Mouse (Mus musculus) heart, adult 11 months (tissue): ENCODE data around the gene Ubxn6.
A peak's percentile ranks its signal among the peaks of the same experiment; 100 is the strongest.

Experiments used
- DNase-seq: peaks from one replicate; pipeline ENCODE4 v3.0.0; 2022

Gene Ubxn6

GRCm38 (mm10) chr17:56051369-56051768, 23.5 kb downstream of the Ubxn6 start:
- DNase-seq, result no peak

- peak; percentile 91 for DNase-seq
These were observed 34.0 kb downstream of the Ubxn6 start for GRCm38 (mm10) chr17:56040857-56041163.

DNA sequence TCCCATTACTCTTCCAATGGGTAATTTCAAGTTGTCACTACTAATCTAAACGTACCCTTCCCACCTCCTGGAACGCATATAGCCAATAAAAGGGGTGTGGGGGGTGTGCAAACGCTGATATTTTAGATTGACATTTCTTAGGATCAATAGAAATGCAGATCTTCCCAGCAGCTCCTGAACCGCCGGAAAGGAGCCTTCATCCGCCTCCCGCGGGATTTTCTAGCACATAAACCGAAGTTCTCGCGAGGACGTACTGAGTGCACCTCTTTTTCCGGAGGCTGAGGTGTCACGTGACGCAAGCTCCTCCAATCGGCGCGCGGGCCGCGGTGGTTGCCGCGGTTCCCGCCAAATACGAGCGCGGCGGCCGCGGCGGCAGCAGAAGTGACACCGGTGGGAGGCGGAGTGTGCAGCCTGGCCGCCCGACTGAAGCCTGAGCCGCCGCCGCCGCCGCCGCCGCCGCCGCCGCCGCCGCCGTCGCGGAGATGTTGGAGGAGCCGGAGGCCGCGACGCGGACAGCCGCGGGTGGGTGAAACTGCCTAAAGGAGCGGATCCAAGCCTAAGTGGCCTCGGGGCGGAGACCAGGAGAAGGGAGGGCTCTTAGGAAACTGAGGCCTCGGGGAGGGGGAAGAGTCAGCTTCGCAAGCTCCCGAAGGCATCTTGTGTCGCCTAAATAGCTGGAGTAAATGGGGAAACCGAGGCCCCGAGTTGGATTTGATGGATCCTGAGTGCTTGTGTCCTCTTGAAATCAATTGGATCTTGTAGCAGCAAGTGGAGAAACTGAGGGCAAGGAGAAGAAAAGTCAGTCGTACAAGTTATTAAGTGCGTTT, 34.6 kb downstream of the Ubxn6 start, which contains the start of gene Chaf1a:
Gene Chaf1a (plus strand): TSS at position 410 of the 827 bp plus-strand sequence.
- DNase-seq, result peak; percentile 100

DNA sequence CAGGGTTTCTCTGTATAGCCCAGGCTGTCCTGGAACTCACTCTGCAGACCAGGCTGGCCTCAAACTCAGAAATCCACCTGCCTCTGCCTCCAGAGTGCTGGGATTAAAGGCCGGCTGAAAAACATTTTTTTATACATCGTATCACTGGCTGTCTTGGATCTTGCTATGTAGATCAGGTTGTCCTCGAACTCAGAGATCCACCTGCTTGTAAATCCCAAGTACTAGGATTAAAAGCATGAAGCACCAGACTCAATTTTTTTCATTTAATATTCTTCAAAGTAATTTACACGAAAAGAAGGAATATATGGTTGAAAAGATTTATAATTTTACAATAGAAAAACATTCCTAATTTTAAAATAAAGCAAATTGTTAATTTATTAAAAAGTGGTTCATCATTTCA, 35.5 kb downstream of the Ubxn6 start:
- no peak for DNase-seq

GRCm38 (mm10) chr17:56038583-56039261, 36.1 kb downstream of the Ubxn6 start:
- peak; percentile 88 for DNase-seq

GRCm38 (mm10) chr17:56036901-56037287, 37.9 kb downstream of the Ubxn6 start:
- peak; percentile 96 for DNase-seq

GRCm38 (mm10) chr17:56036176-56036900, 38.5 kb downstream of the Ubxn6 start, which contains the start of gene Sh3gl1:
Gene Sh3gl1, minus strand, starts transcription at chr17:56036635.
- peak; percentile 100 for DNase-seq

GRCm38 (mm10) chr17:56035216-56035615, 39.6 kb downstream of the Ubxn6 start:
- DNase-seq, result peak; percentile 88

DNA sequence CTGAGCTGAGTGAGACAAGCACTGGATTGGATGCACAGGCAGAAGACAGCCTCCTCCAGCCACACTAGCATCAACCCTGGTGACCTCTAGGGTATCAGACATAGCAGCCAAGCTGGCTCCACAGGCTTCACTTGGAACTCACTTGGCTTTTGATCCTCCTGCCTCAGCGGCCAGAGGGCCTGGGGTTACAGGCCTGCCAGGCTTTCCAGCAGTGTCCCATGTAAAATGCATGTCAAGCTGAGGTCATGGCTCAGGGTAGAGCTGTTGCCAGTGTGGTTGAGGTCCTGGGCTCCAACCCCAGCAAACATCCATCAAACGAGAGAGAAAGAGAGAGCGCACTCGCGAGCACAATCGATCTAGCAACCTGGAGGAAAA, 40.1 kb downstream of the Ubxn6 start:
- DNase-seq, result peak; percentile 92

GRCm38 (mm10) chr17:56034040-56034725, 40.6 kb downstream of the Ubxn6 start:
- peak; percentile 96 for DNase-seq

- DNase-seq, result peak; percentile 90
These were observed 42.0 kb downstream of the Ubxn6 start for GRCm38 (mm10) chr17:56032831-56033230.

GRCm38 (mm10) chr17:56032127-56032733, 42.6 kb downstream of the Ubxn6 start:
- DNase-seq, result peak; percentile 93

- DNase-seq, result peak; percentile 92
These were observed 43.4 kb downstream of the Ubxn6 start for GRCm38 (mm10) chr17:56031431-56031830.

- peak; percentile 98 for DNase-seq
These were observed 43.9 kb downstream of the Ubxn6 start for GRCm38 (mm10) chr17:56030919-56031318.

DNA sequence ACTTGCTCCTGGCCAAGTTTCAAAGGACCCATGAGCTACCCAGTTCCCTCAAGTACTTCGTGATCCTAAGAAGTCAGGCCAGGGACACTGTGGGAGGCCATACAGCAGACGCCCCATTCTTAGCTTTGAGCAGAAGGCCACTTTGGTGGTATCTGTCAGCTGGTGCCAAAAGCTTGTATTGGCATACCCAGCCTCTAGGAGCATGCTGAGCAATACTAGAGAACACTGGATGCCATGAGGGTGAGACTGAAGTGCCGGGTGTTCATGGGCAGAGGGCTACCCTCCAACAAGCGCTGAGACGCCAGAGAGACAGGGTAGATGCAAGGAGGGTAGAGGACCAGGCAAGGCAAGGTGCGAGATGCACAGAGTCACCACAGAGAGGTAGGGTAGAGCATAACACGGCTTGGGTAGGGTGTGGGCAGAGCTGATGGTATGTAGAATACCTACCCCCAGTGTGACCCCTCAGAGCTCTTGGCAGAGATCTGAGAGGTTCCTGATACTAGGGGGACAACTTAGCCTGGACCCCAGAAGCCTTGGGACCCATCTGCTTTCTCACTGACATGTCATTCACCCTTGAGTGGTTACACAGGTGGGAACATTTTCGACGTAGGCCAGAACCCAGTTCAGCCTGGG, 44.5 kb downstream of the Ubxn6 start:
- peak; percentile 92 for DNase-seq

GRCm38 (mm10) chr17:56027801-56028441, 46.9 kb downstream of the Ubxn6 start:
- DNase-seq, result peak; percentile 94

DNA sequence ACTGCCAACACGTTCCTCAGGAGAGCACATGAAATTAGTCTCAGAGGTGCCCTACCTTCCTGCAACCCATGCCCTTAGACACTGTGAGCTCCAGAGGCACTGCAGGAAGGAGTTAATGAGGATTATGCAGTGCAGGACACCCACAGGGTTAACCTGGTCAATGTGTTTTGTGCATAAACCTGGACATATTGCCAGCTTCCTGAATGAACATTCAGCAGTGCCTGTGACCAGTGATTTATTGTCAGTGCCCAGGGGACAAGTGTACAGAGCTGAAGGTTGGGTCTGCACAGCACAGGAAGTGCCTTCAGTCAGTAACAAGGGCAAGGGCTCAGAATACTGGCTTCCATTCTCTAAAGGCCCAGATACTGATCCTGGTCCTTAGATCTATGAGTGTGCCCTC, 47.9 kb downstream of the Ubxn6 start:
- peak; percentile 89 for DNase-seq

DNA sequence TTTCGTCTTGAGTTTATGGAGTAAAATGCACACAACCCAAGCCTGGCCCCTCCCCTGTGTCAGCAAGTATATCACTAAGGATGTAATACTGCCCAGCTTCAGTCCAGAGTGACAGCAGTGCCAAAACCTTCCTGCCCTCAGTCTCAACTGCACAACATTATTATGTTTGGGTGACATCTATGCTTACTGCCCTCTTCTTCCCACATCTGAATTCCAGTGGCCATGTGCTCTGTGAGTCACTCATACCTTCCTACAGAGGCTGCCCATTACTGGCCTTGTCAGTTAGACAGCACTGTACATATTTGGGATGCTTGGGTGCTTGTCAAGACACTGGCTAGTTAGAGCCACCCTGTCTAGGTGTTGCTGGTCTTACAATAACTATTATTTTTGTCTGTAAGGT, 48.5 kb downstream of the Ubxn6 start:
- DNase-seq, result no peak

DNA sequence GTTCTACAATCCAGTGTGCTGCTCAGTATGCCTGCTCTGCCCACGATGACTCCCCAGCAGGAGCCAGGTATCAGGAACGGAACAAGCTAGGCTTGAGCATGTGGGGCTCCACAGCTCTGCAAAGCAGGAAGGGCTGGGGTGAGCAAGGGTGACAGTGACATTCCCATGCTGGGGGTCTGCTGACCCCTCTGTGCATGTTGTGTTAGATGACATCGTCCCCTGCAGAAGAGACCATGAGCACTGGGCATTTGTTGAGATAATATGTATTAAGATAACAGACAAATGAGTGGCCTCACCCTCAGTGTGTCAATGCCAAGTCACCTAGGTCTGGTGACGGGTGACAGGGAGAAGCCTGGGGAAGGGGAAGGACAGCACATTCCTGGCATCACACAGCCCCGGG, 49.9 kb downstream of the Ubxn6 start:
- peak; percentile 91 for DNase-seq

GRCm38 (mm10) chr17:56024476-56024875, 50.4 kb downstream of the Ubxn6 start:
- DNase-seq, result peak; percentile 94

- DNase-seq, result peak; percentile 96
These were observed 51.4 kb downstream of the Ubxn6 start for GRCm38 (mm10) chr17:56023386-56023785.

GRCm38 (mm10) chr17:56022989-56023290, 51.9 kb downstream of the Ubxn6 start:
- DNase-seq, result peak; percentile 87
